ENCODE assay signal across 11 mouse cellular contexts in the genomic region with DNA sequence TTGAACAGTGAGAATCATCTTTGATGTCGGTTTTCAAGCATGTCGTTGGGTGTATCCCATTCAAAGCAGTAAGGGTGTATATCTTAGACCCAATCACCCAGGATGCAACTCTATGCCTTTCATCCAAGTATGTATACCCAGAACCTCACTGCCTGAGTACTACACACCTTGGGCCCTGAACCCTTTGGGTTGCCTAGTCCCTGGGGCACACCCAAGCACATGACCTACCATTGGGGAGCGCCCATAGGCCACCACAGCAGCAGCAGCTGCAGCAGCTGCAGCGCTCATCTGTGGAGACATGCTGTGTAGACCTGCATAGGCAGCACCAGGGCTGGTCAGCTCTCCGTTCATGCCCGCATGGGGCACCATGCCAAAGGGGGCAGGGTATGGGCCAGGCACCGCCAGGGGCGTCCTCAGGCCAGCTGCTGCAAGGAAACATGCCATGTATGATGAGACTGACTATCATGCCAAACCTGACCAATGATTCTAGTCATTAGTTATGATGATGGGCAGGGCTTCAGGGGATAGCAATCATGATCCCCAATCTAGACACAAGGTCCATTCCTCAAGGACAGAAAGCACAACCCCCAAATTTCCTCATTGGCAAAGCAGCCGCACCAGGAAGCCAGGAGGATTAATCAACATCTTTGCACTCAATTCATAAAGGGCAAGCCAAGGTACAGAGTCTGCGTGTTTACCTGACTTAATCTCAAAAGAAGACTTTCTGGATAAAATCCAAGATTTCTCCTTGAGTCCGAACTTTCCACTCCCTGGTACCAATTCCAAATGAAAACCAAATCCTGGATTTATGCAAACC.
A peak's percentile ranks its signal among the peaks of the same experiment; 100 is the strongest.
DNase-seq lines count a peak whose midpoint lies in the region; ATAC-seq and TF ChIP-seq lines count a peak whose summit lies in the region.
"Had no signal": no experiment of that assay in that cellular context is flagged by ENCODE, and none has a peak within 500 bp of the region (broad histone marks: within the 10 kb centered on the region; RNA-seq: fewer than 3 reads in every experiment).

No protein-coding gene starts in this region.

- no peaks in the 10 kb centered on the region for H3K4me1 ChIP-seq in midbrain, embryonic 11.5 days (ENCODE audit: control insufficient read depth, insufficient read depth, low read length)
- H3K4me1 ChIP-seq in midbrain, embryonic 10.5 days = no peaks in the 10 kb centered on the region
- H3K4me1 ChIP-seq in hindbrain, embryonic 14.5 days (replicated peaks; ENCODE audit: control insufficient read depth, insufficient read depth, low read length) = no peaks in the 10 kb centered on the region
- no peaks in the 10 kb centered on the region for H3K4me1 ChIP-seq in midbrain, postnatal 0 days (ENCODE audit: insufficient read depth, low read length)

- peaks cover 21% of the 10 kb centered on the region for H3K36me3 ChIP-seq in midbrain, embryonic 11.5 days (ENCODE audit: control insufficient read depth, insufficient read depth, low read length)
- peaks cover 85% of the 10 kb centered on the region for H3K36me3 ChIP-seq in midbrain, embryonic 10.5 days
- H3K36me3 ChIP-seq in hindbrain, embryonic 14.5 days (replicated peaks; ENCODE audit: control insufficient read depth, insufficient read depth) = peaks cover 66% of the 10 kb centered on the region
- H3K36me3 ChIP-seq in midbrain, postnatal 0 days (ENCODE audit: insufficient read depth, low read length) = peaks cover 6% of the 10 kb centered on the region; the same call in 1 of the 2 replicates

- no peak overlapping the region for H3K4me3 ChIP-seq in midbrain, embryonic 11.5 days (ENCODE audit: low read depth, low read length)
- no peak overlapping the region for H3K4me3 ChIP-seq in midbrain, embryonic 10.5 days
- no peak overlapping the region for H3K4me3 ChIP-seq in hindbrain, embryonic 14.5 days (replicated peaks; ENCODE audit: low read length)
- no peak overlapping the region for H3K4me3 ChIP-seq in midbrain, postnatal 0 days (ENCODE audit: low read depth, low read length)

- ATAC-seq in midbrain, embryonic 11.5 days (ENCODE audit: low FRiP score) = 0 out of 2 replicates have a peak, but pooled peaks have one; percentile 24
- peak; percentile 71 for ATAC-seq in hindbrain, embryonic 14.5 days (ENCODE audit: low FRiP score)
- 0 out of 2 replicates have a peak, but pooled peaks have one; percentile 41 for ATAC-seq in midbrain, postnatal 0 days (ENCODE audit: low FRiP score)

- 94% methylated on average over 11 of the region's 11 CpGs for WGBS in midbrain, embryonic 11.5 days
- 94% methylated on average over 11 of the region's 11 CpGs for whole genome bisulfite sequencing in midbrain, embryonic 10.5 days
- 84% methylated on average over 11 of the region's 11 CpGs for WGBS in hindbrain, embryonic 14.5 days
- 91% methylated on average over 11 of the region's 11 CpGs for WGBS in midbrain, postnatal 0 days

- TF ChIP-seq CTCF in midbrain, postnatal 0 days (IDR thresholded peaks at IDR 0.05) = no peak

- no peaks in the 10 kb centered on the region for H3K27me3 ChIP-seq in midbrain, embryonic 11.5 days (ENCODE audit: control insufficient read depth, insufficient read depth, low read length)
- no peaks in the 10 kb centered on the region for H3K27me3 ChIP-seq in midbrain, embryonic 10.5 days (ENCODE audit: low read depth, poor library complexity, severe bottlenecking)
- H3K27me3 ChIP-seq in hindbrain, embryonic 14.5 days (ENCODE audit: control insufficient read depth, insufficient read depth, low read length) = no peaks in the 10 kb centered on the region
- no peaks in the 10 kb centered on the region for H3K27me3 ChIP-seq in midbrain, postnatal 0 days (ENCODE audit: insufficient read depth, low read length)

- peak; percentile 13 for DNase-seq in gastrocnemius, postnatal 10 days
- no peak for DNase-seq in gastrocnemius, adult 18-20 months (ENCODE audit: low spot score)
- no peak for DNase-seq in midbrain, embryonic 11.5 days (ENCODE audit: low spot score, missing footprints)
- DNase-seq in midbrain, embryonic 10.5 days (ENCODE audit: low spot score) = no peak
- no peak for DNase-seq in hindbrain, embryonic 14.5 days (ENCODE audit: low spot score)
- DNase-seq in midbrain, postnatal 0 days (ENCODE audit: low spot score) = no peak
- DNase-seq in embryo, embryonic 10 days (ENCODE audit: low spot score) = no peak
- no peak for DNase-seq in layer of hippocampus, adult 9-10 months (ENCODE audit: low spot score)
- DNase-seq: cerebellum, adult 9-10 months had no signal

- no peak overlapping the region for H3K9ac ChIP-seq in midbrain, embryonic 11.5 days (ENCODE audit: low read length)
- H3K9ac ChIP-seq in hindbrain, embryonic 14.5 days = no peak overlapping the region
- H3K9ac ChIP-seq in midbrain, postnatal 0 days (replicated peaks; ENCODE audit: low read length, poor library complexity, severe bottlenecking) = no peak overlapping the region

- no peak overlapping the region for H3K27ac ChIP-seq in midbrain, embryonic 11.5 days (ENCODE audit: low read depth, low read length)
- H3K27ac ChIP-seq in midbrain, embryonic 10.5 days (replicated peaks) = no peak overlapping the region
- no peak overlapping the region; the same call in 1 of the 2 replicates for H3K27ac ChIP-seq in hindbrain, embryonic 14.5 days
- H3K27ac ChIP-seq in midbrain, postnatal 0 days (ENCODE audit: low read depth, low read length) = no peak overlapping the region
- H3K27ac ChIP-seq: kidney, postnatal 0 days had no signal

- H3K4me2 ChIP-seq in midbrain, embryonic 11.5 days = no peak overlapping the region
- no peak overlapping the region for H3K4me2 ChIP-seq in hindbrain, embryonic 14.5 days (replicated peaks)
- no peak overlapping the region for H3K4me2 ChIP-seq in midbrain, postnatal 0 days (ENCODE audit: low read depth, low read length, poor library complexity, severe bottlenecking)
- H3K4me2 ChIP-seq: heart, embryonic 11.5 days had no signal

- no peaks in the 10 kb centered on the region for H3K9me3 ChIP-seq in midbrain, embryonic 11.5 days (ENCODE audit: control insufficient read depth, low read length)
- H3K9me3 ChIP-seq in midbrain, embryonic 10.5 days (replicated peaks) = no peaks in the 10 kb centered on the region
- H3K9me3 ChIP-seq in hindbrain, embryonic 14.5 days (ENCODE audit: control insufficient read depth, low read length) = no peaks in the 10 kb centered on the region
- no peaks in the 10 kb centered on the region for H3K9me3 ChIP-seq in midbrain, postnatal 0 days (ENCODE audit: low read length)
